Mouse (Mus musculus) intestine, embryonic 14.5 days (tissue): ENCODE data around the gene Ism1. TPM values are rescaled to one million over a fixed set of nuclear protein-coding genes. Genes with fewer than 3 reads are reported as not detected.

Source experiments
- ATAC-seq: fragments of 200-750 bp; cut with Nextera tagmentation; replicated peaks from 2 replicates; pipeline ENCODE4 v1.8.0; 2017; ENCODE audit warnings: low read depth, moderate number of reproducible peaks, moderate TSS enrichment, moderate library complexity; ENCODE audit not compliant: low FRiP score, low TSS enrichment
- DNase-seq: peaks from one replicate; pipeline ENCODE4 v3.0.0-alpha.2; 2018; ENCODE audit warnings: low spot score
- H3K27ac ChIP-seq: fragments of 300-500 bp; sonication (generic); 2 replicates; pipeline ENCODE4 v1.5.1; 2014; ENCODE audit warnings: low read depth, mild to moderate bottlenecking, control low read depth
- H3K27me3 ChIP-seq: fragments of 300-500 bp; sonication (generic); replicated peaks from 2 replicates; pipeline ENCODE4 v1.6.1; 2014; ENCODE audit warnings: low read length, control low read depth; ENCODE audit not compliant: control insufficient read depth, insufficient read depth
- H3K36me3 ChIP-seq: fragments of 300-500 bp; sonication (generic); 2 replicates; pipeline ENCODE4 v1.6.1; 2014; ENCODE audit warnings: low read length, control low read depth; ENCODE audit not compliant: control insufficient read depth, insufficient read depth
- H3K4me1 ChIP-seq: fragments of 300-500 bp; sonication (generic); replicated peaks from 2 replicates; pipeline ENCODE4 v1.6.1; 2014; ENCODE audit warnings: low read length, control low read depth, mixed read lengths; ENCODE audit not compliant: control insufficient read depth, insufficient read depth
- H3K4me2 ChIP-seq: fragments of 300-500 bp; sonication (generic); 2 replicates; pipeline ENCODE4 v1.6.1; 2014; ENCODE audit warnings: low read length
- H3K4me3 ChIP-seq: fragments of 300-500 bp; sonication (generic); 2 replicates; pipeline ENCODE4 v1.5.1; 2014; ENCODE audit warnings: low read depth, low read length, control low read depth, mixed read lengths
- H3K9ac ChIP-seq: fragments of 300-500 bp; sonication (generic); 2 replicates; pipeline ENCODE4 v1.6.1; 2014; ENCODE audit warnings: mild to moderate bottlenecking, low read length
- H3K9me3 ChIP-seq: fragments of 300-500 bp; sonication (generic); 2 replicates; pipeline ENCODE4 v1.6.1; 2016; ENCODE audit warnings: low read length, control low read depth; ENCODE audit not compliant: control insufficient read depth
- WGBS: fragments of 180-500 bp; shearing (Covaris S2); extraction: QIAGEN DNeasy Blood & Tissue Kit; methylation state at CpG from one replicate; pipeline ENCODE4 v1.1.7; 2014; 5-methylcytosine and 5-hydroxymethylcytosine counted together
- polyA plus RNA-seq: library from polyadenylated mRNA; unstranded; fragments of >200 nt; fragmentation: Nextera tagmentation; extraction: Ambion mirVana; gene quantifications from 2 replicates; pipeline ENCODE4 v1.2.1, GENCODE M21; 2014

The Ism1 gene
- polyA plus RNA-seq, 1 experiment from 2014 or later: 0.95 TPM

DNA sequence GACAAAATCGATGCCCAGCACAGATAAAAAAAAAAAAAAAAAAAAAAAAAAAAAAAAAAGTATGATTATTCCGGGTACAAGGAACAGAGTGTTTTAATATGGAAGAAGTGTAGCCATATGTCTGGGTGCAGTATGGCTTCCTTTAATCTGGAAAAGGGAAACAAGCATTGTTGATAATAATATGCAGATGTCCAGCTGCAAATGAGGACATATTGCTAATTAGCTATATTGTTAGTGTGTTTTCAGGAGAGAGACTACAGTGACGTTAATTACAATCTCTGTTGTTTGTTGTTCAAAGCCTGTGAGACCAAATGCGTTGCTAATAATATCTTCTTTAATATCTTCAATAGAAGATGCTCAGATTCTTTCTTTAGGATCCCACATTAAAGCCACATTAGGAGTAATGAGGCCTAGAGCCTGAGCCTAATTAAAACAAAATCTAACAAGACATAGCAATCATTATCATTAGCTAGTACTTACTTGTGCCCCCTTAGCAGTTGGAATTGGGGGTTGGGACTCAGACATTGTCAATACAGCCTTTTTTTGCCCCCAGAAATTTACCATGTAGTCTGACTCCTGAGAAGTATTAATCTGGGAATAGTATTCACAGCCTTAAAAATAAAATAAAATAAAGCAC lies 46.3 kb downstream of the Ism1 start:
- ATAC-seq: no peak
- Histone ChIP-seq H3K27me3 (no peaks in the 10 kb centered on the region), H3K9ac (no peak overlapping the region)

DNA sequence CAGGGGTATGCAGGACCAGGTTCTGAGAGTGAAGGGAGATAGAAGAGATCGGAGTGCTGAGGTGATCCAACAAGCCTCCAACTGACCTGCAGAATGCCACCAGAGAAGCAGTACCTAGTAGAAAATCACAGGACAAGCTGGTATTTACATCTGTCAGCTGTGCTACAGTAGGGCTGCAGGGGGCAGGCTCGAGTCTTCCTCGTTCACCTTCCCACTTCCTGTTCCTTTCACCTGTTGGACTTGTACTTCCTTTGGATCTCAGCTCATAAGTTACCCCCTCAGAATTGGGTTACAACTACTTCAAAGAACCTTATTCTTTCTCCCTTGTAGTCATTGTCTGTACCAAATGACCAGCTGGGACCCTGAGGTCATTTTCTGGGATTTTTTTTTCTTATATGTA lies 47.4 kb downstream of the Ism1 start:
- ATAC-seq (no peak), DNase-seq (no peak)
- no peaks in the 10 kb centered on the region for H3K27me3 ChIP-seq
- H3K4me1 ChIP-seq: no peaks in the 10 kb centered on the region
- no peak overlapping the region for H3K9ac ChIP-seq
- no peak overlapping the region for H3K27ac ChIP-seq
- no peak overlapping the region for H3K4me2 ChIP-seq
- no peaks in the 10 kb centered on the region for H3K36me3 ChIP-seq
- no peak overlapping the region for H3K4me3 ChIP-seq
- whole genome bisulfite sequencing: 76% methylated on average over 3 of the region's 3 CpGs
- H3K9me3 ChIP-seq: no peaks in the 10 kb centered on the region

More for the DNA sequence above, 46.3 kb downstream of the Ism1 start:
- no peak for DNase-seq
- no peak overlapping the region for H3K4me3 ChIP-seq
- H3K9me3 ChIP-seq: no peaks in the 10 kb centered on the region
- H3K27ac ChIP-seq: no peak overlapping the region
- 84% methylated on average over 4 of the region's 4 CpGs for whole genome bisulfite sequencing
- H3K4me1 ChIP-seq: no peaks in the 10 kb centered on the region
- H3K4me2 ChIP-seq: no peak overlapping the region
- H3K36me3 ChIP-seq: no peaks in the 10 kb centered on the region

DNA sequence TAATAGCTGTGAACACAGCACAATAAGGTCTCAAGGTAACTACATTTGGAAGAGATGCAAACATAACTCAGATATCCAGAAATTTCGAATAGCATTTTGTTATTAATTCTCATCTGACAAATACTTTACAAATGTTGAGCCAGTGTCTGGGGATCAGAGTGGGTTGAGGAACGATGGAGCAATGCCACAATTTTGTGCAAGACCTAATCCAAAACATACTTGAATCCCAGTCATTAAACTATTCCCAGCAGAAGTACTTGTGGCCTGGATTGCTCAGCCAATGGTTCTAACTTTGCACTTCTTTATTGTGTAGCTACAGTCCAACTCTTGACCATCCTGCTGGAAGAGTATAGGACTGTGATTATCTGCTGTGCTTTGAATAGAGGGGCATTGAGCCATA lies 50.1 kb downstream of the Ism1 start:
- Histone ChIP-seq H3K9me3 (no peaks in the 10 kb centered on the region), H3K4me2 (no peak overlapping the region), H3K9ac (no peak overlapping the region), H3K27me3 (no peaks in the 10 kb centered on the region), H3K36me3 (no peaks in the 10 kb centered on the region), H3K27ac (no peak overlapping the region), H3K4me3 (no peak overlapping the region), H3K4me1 (no peaks in the 10 kb centered on the region)
- 87% methylated on average over 2 of the region's 2 CpGs for WGBS
- ATAC-seq (no peak), DNase-seq (no peak)

DNA sequence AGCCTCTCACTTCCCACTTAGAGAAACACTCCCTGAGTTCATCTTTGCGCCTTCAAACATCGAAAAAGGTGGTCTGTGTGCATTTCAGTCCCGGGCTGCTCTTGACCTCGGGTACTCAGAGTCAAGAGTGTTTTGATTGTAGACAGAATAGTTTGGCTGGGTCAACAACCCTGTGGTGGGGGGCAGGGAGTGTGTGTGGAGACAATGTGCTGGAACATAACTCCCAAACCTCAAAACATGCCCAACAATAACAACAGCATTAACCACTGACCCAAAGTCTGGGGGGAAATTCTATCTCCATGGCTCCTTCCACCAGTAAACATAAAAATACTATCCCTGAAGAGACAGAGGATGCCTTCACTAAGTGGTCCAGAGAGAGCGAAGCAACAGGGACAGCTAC lies 51.4 kb downstream of the Ism1 start:
- no peak for DNase-seq
- ATAC-seq: no peak
- WGBS: 56% methylated on average over 5 of the region's 5 CpGs

DNA sequence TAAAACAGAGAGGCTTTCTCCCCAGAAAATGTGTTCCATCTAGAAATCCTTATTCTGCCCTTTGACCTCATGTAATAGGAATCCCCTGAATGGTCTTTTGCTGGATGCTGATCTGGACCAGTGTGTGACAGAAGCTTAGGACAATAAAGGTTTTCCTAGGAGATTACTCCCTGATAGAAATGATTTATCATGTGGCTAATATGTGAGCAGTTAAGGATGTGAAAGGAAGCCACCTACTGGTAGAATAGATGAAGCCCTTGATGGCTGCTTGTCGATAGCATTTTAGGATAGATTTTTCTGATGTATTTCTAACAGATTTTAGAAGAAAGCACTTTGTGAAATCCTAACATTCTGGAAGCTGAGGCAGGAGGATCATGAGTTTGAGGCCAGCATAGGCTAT lies 64.4 kb downstream of the Ism1 start:
- Histone ChIP-seq H3K9me3 (no peaks in the 10 kb centered on the region), H3K36me3 (no peaks in the 10 kb centered on the region), H3K4me3 (no peak overlapping the region), H3K27me3 (no peaks in the 10 kb centered on the region), H3K4me1 (no peaks in the 10 kb centered on the region), H3K9ac (no peak overlapping the region), H3K27ac (no peak overlapping the region), H3K4me2 (no peak overlapping the region)
- WGBS: 74% methylated on average over 1 of the region's 1 CpGs
- no peak for DNase-seq
- ATAC-seq: no peak

More for the DNA sequence above, 51.4 kb downstream of the Ism1 start:
- Histone ChIP-seq H3K9ac (no peak overlapping the region), H3K4me1 (no peaks in the 10 kb centered on the region), H3K9me3 (no peaks in the 10 kb centered on the region), H3K27ac (no peak overlapping the region), H3K36me3 (no peaks in the 10 kb centered on the region), H3K27me3 (no peaks in the 10 kb centered on the region), H3K4me2 (no peak overlapping the region), H3K4me3 (no peak overlapping the region)

DNA sequence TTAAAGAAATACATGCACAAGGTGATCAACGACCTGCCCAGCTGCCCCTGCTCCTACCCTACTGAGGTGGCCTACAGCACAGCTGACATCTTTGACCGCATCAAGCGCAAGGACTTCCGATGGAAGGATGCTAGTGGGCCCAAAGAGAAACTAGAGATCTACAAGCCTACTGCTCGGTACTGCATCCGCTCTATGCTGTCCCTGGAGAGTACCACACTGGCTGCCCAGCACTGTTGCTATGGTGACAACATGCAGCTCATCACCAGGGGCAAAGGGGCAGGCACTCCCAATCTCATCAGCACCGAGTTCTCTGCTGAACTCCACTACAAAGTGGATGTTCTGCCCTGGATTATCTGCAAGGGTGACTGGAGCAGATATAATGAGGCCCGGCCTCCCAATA lies 79.0 kb downstream of the Ism1 start:
- no peaks in the 10 kb centered on the region for H3K9me3 ChIP-seq
- DNase-seq (no peak), ATAC-seq (no peak)
- no peaks in the 10 kb centered on the region for H3K4me1 ChIP-seq
- H3K9ac ChIP-seq: no peak overlapping the region
- no peaks in the 10 kb centered on the region for H3K36me3 ChIP-seq
- H3K27ac ChIP-seq: no peak overlapping the region
- no peaks in the 10 kb centered on the region for H3K27me3 ChIP-seq
- no peak overlapping the region for H3K4me2 ChIP-seq
- WGBS: 77% methylated on average over 8 of the region's 8 CpGs
- no peak overlapping the region for H3K4me3 ChIP-seq

DNA sequence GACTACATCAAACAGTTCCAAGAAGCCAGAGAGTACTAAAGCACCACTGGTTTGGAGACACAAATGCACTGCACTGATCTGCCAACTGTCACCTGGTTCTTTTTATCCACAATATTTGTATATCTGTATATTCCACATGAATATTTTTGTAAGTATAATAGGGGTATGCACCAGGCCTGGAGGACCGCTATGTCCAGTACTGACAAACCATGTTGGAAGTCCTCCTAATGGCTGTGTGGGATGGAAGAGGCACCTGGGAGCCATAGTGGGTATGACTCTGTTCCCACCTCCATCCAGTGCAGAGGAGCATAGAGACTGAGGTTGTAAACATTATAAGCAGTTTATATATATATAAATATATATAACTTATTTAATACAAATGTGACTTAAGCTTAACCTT lies 79.5 kb downstream of the Ism1 start:
- H3K36me3 ChIP-seq: no peaks in the 10 kb centered on the region
- 100% methylated on average over 1 of the region's 1 CpGs for WGBS
- no peaks in the 10 kb centered on the region for H3K9me3 ChIP-seq
- no peak overlapping the region for H3K4me3 ChIP-seq
- no peak overlapping the region for H3K9ac ChIP-seq
- no peak overlapping the region for H3K27ac ChIP-seq
- no peak for DNase-seq
- H3K4me2 ChIP-seq: no peak overlapping the region
- H3K27me3 ChIP-seq: no peaks in the 10 kb centered on the region
- H3K4me1 ChIP-seq: no peaks in the 10 kb centered on the region
- ATAC-seq: no peak

DNA sequence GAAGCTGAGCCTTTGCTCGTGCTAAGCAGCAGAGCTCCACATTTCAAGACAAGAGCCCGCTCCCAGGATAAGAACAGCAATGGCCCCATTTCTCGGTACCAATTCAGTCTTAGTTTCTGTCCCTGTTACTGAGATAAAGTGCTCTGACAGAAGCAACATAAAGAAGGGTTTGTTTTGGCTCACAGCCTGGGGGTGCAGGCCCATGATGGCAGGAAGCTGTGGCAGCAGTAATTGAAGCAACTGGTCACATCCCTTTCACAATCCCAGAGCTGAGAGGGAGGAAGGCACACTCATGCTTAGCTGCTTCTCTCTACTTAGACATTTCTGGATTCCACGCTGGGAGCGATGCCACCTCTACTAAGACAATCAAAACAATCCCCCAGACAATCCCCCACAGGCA lies 86.4 kb downstream of the Ism1 start:
- DNase-seq: no peak
- ATAC-seq: no peak
- 59% methylated on average over 5 of the region's 5 CpGs for WGBS
- H3K27me3 ChIP-seq: no peaks in the 10 kb centered on the region
- no peaks in the 10 kb centered on the region for H3K36me3 ChIP-seq
- no peak overlapping the region for H3K27ac ChIP-seq
- no peaks in the 10 kb centered on the region for H3K4me1 ChIP-seq
- H3K4me2 ChIP-seq: no peak overlapping the region
- H3K9ac ChIP-seq: no peak overlapping the region
- H3K9me3 ChIP-seq: no peaks in the 10 kb centered on the region
- no peak overlapping the region for H3K4me3 ChIP-seq

DNA sequence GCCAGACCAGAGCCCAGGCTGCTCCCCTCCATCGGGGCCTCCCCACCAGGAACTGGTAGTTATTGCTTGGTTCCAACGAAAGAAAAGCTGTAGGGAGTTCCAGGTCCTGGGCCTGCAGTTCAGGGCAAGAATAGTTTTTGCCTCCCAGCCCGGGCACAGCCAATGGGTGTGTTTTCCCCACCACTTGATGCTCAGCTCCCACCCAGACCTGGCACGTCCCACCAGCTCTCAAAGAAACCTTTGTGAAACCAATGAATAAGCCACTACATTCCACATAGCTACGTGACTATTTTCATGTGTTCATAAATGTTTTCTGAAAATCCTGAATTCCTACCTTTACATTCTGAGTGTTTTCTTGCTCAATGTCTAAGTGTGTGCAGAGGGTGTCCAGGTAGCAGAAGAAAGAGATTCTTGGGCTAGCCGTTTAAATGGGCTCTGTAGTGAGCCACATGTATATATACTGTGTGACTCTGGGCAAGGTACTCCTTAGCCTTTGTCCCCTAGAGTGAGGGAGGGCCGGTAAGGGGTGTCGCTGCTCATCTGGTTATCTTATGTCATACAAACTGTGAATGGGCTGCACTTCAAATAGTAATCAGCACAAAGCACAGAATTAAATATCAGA lies 97.1 kb downstream of the Ism1 start:
- no peaks in the 10 kb centered on the region for H3K27me3 ChIP-seq
- no peaks in the 10 kb centered on the region for H3K9me3 ChIP-seq
- H3K4me2 ChIP-seq: no peak overlapping the region
- ATAC-seq (no peak), DNase-seq (no peak)
- no peak overlapping the region for H3K4me3 ChIP-seq
- no peaks in the 10 kb centered on the region for H3K4me1 ChIP-seq
- no peak overlapping the region for H3K9ac ChIP-seq
- WGBS: 73% methylated on average over 8 of the region's 8 CpGs
- H3K36me3 ChIP-seq: no peaks in the 10 kb centered on the region
- no peak overlapping the region for H3K27ac ChIP-seq
